Mouse (Mus musculus) forebrain, embryonic 10.5 days (tissue): Measurements from ENCODE around the gene 4930432K21Rik. TPM values are rescaled to one million over a fixed set of nuclear protein-coding genes. Genes with fewer than 3 reads are reported as not detected.

Source experiments
- DNase-seq: peaks from one replicate; pipeline ENCODE4 v3.0.0-alpha.2; 2017; ENCODE audit warnings: low spot score; ENCODE audit errors: extremely low spot score
- H3K27ac ChIP-seq: fragments of 300-500 bp; sonication (generic); 2 replicates; pipeline ENCODE4 v1.5.1; 2016; ENCODE audit warnings: mild to moderate bottlenecking
- H3K27me3 ChIP-seq: fragments of 300-500 bp; sonication (generic); 2 replicates; pipeline ENCODE4 v1.6.1; 2016; ENCODE audit warnings: mild to moderate bottlenecking; ENCODE audit not compliant: poor library complexity, severe bottlenecking
- H3K36me3 ChIP-seq: fragments of 300-500 bp; sonication (generic); replicated peaks from 2 replicates; pipeline ENCODE4 v1.6.1; 2016; ENCODE audit warnings: mild to moderate bottlenecking, moderate library complexity
- H3K4me1 ChIP-seq: fragments of 300-500 bp; sonication (generic); 2 replicates; pipeline ENCODE4 v1.6.1; 2016
- H3K4me3 ChIP-seq: fragments of 300-500 bp; sonication (generic); 2 replicates; pipeline ENCODE4 v1.5.1; 2016; ENCODE audit warnings: mild to moderate bottlenecking, moderate library complexity
- H3K9me3 ChIP-seq: fragments of 300-500 bp; sonication (generic); 2 replicates; pipeline ENCODE4 v1.6.1; 2016; ENCODE audit warnings: mild to moderate bottlenecking, moderate library complexity
- WGBS: fragments of 180-500 bp; shearing (Covaris S2); methylation state at CpG from one replicate; pipeline ENCODE4 v1.1.7; 2016; 5-methylcytosine and 5-hydroxymethylcytosine counted together
- microRNA counts: library from miRNA; unstranded; fragments of <30 nt; microRNA quantifications from one replicate; lab custom pipeline; 2017
- microRNA-seq: library from miRNA; unstranded; fragments of <30 nt; microRNA quantifications from one replicate; pipeline ENCODE4, GENCODE M21; 2017
- polyA plus RNA-seq: library from polyadenylated mRNA; unstranded; fragments of >200 nt; fragmentation: Nextera tagmentation; extraction: Ambion mirVana; gene quantifications from 2 replicates; pipeline ENCODE4 v1.2.1, GENCODE M21; 2016

4930432K21Rik gene
- polyA plus RNA-seq, 1 experiment from 2014 or later: 1.9 TPM

- Histone ChIP-seq H3K9me3 (no peaks in the 10 kb centered on the region), H3K36me3 (peaks cover 64% of the 10 kb centered on the region), H3K4me3 (no peak overlapping the region), H3K27ac (peak overlapping the region; percentile 67), H3K4me1 (peaks cover 35% of the 10 kb centered on the region), H3K27me3 (no peaks in the 10 kb centered on the region)
- DNase-seq: no peak
- WGBS: 43% methylated on average over 17 of the region's 17 CpGs
These were observed 60.9 kb downstream of the 4930432K21Rik start for GRCm38 (mm10) chr8:84208381-84209380.

GRCm38 (mm10) chr8:84210167-84210791 is 62.5 kb downstream of the 4930432K21Rik start:
- Histone ChIP-seq H3K27ac (no peak overlapping the region; the same call in 1 of the 2 replicates), H3K36me3 (peaks cover 75% of the 10 kb centered on the region), H3K4me1 (peaks cover 28% of the 10 kb centered on the region), H3K27me3 (no peaks in the 10 kb centered on the region), H3K4me3 (peak overlapping the region; percentile 23; the same call in 1 of the 2 replicates), H3K9me3 (no peaks in the 10 kb centered on the region)
- 54% methylated on average over 34 of the region's 34 CpGs for WGBS
- DNase-seq: peak; percentile 81

- no peak for DNase-seq
- Histone ChIP-seq H3K27ac (no peak overlapping the region), H3K4me1 (peaks cover 28% of the 10 kb centered on the region), H3K4me3 (no peak overlapping the region), H3K9me3 (no peaks in the 10 kb centered on the region), H3K27me3 (no peaks in the 10 kb centered on the region), H3K36me3 (peaks cover 82% of the 10 kb centered on the region)
- WGBS: 93% methylated on average over 3 of the region's 3 CpGs
These were observed 63.4 kb downstream of the 4930432K21Rik start for GRCm38 (mm10) chr8:84211202-84211601.

- Histone ChIP-seq H3K4me1 (peaks cover 28% of the 10 kb centered on the region), H3K4me3 (no peak overlapping the region), H3K27me3 (no peaks in the 10 kb centered on the region), H3K36me3 (peaks cover 84% of the 10 kb centered on the region), H3K9me3 (no peaks in the 10 kb centered on the region), H3K27ac (no peak overlapping the region)
- DNase-seq: no peak
- WGBS: 94% methylated on average over 31 of the region's 31 CpGs
These were observed 64.2 kb downstream of the 4930432K21Rik start for GRCm38 (mm10) chr8:84211881-84212563.

GRCm38 (mm10) chr8:84213277-84213676 is 65.5 kb downstream of the 4930432K21Rik start:
- Histone ChIP-seq H3K9me3 (no peaks in the 10 kb centered on the region), H3K27me3 (no peaks in the 10 kb centered on the region), H3K36me3 (peaks cover 96% of the 10 kb centered on the region), H3K4me1 (peaks cover 20% of the 10 kb centered on the region), H3K27ac (no peak overlapping the region), H3K4me3 (no peak overlapping the region)
- 89% methylated on average over 4 of the region's 4 CpGs for WGBS
- no peak for DNase-seq

GRCm38 (mm10) chr8:84217206-84217605 is 69.4 kb downstream of the 4930432K21Rik start:
- Histone ChIP-seq H3K4me1 (no peaks in the 10 kb centered on the region), H3K27me3 (no peaks in the 10 kb centered on the region), H3K36me3 (peaks cover 100% of the 10 kb centered on the region), H3K9me3 (no peaks in the 10 kb centered on the region), H3K4me3 (no peak overlapping the region), H3K27ac (no peak overlapping the region)
- 93% methylated on average over 11 of the region's 11 CpGs for WGBS
- DNase-seq: no peak

- DNase-seq: no peak
- no peak overlapping the region for H3K27ac ChIP-seq
- 94% methylated on average over 5 of the region's 5 CpGs for WGBS
- no peak overlapping the region for H3K4me3 ChIP-seq
- H3K36me3 ChIP-seq: peaks cover 100% of the 10 kb centered on the region
- no peaks in the 10 kb centered on the region for H3K9me3 ChIP-seq
- no peaks in the 10 kb centered on the region for H3K4me1 ChIP-seq
- no peaks in the 10 kb centered on the region for H3K27me3 ChIP-seq
These were observed 70.3 kb downstream of the 4930432K21Rik start for GRCm38 (mm10) chr8:84218143-84218542.

GRCm38 (mm10) chr8:84220105-84220504 is 72.3 kb downstream of the 4930432K21Rik start:
- H3K9me3 ChIP-seq: no peaks in the 10 kb centered on the region
- H3K27ac ChIP-seq: no peak overlapping the region
- peaks cover 100% of the 10 kb centered on the region for H3K36me3 ChIP-seq
- H3K27me3 ChIP-seq: no peaks in the 10 kb centered on the region
- no peak overlapping the region for H3K4me3 ChIP-seq
- DNase-seq: no peak
- H3K4me1 ChIP-seq: no peaks in the 10 kb centered on the region
- 90% methylated on average over 7 of the region's 7 CpGs for WGBS

MicroRNAs within 50 kb of the gene (microRNA counts, 519-probe panel; counts per million panel counts)
- 341 counts per million, percentile 65 among the panel's probes with 10 or more counts for microRNA mmu-miR-181c (lab: Ali Mortazavi, UCI)
- microRNA mmu-miR-23a (lab: Ali Mortazavi, UCI): 4,849 counts per million, percentile 83 among the panel's probes with 10 or more counts
- 6,081 counts per million, percentile 92 among the panel's probes with 10 or more counts for microRNA mmu-miR-27a (lab: Ali Mortazavi, UCI)

Small RNA genes within 50 kb of the gene (microRNA-seq; reads per million reads assigned to microRNA genes)
- gene Gm25110: not detected
- gene Mir181c: 6,031 reads per million, percentile 90 among the genes with 10 or more reads in this experiment
- gene Mir181d: 5,844 reads per million, percentile 90 among the genes with 10 or more reads in this experiment
- gene Mir23a: 3,484 reads per million, percentile 87 among the genes with 10 or more reads in this experiment
- not detected for gene Mir24-2
- gene Mir27a: 123 reads per million, percentile 50 among the genes with 10 or more reads in this experiment
- not detected for gene Mir3074-2

Other genes with a start within 250 kb of the 4930432K21Rik start
- gene Adgrl1, start 247.9 kb upstream of the 4930432K21Rik start, polyA plus RNA-seq: 11.1 and 12.5 TPM in 2 replicates
- 0.94 and 1.2 TPM in 2 replicates for gene Gm10644, start 192.8 kb upstream of the 4930432K21Rik start, polyA plus RNA-seq
- gene Asf1b, start 192.5 kb upstream of the 4930432K21Rik start, polyA plus RNA-seq: 112 and 114 TPM in 2 replicates
- gene Prkaca, start 175.0 kb upstream of the 4930432K21Rik start, polyA plus RNA-seq: 148 and 158 TPM in 2 replicates
- 10.2 and 10.3 TPM in 2 replicates for gene Samd1, start 150.4 kb upstream of the 4930432K21Rik start, polyA plus RNA-seq
- 0.49 and 0.63 TPM in 2 replicates for gene 1700067K01Rik, start 146.5 kb upstream of the 4930432K21Rik start, polyA plus RNA-seq
- gene 2210011C24Rik, start 135.9 kb upstream of the 4930432K21Rik start, polyA plus RNA-seq: 0.42 and 0.79 TPM in 2 replicates
- gene Palm3, start 126.6 kb upstream of the 4930432K21Rik start, polyA plus RNA-seq: 7.8 and 8.2 TPM in 2 replicates
- 0.12 and 0.30 TPM in 2 replicates for gene Il27ra, start 105.4 kb upstream of the 4930432K21Rik start, polyA plus RNA-seq
- not detected in 2 replicates for gene Rln3, start 103.0 kb upstream of the 4930432K21Rik start, polyA plus RNA-seq
- gene Gm10643, start 82.9 kb upstream of the 4930432K21Rik start, polyA plus RNA-seq: 1.0 and 1.5 TPM in 2 replicates
- gene Rfx1, start 81.2 kb upstream of the 4930432K21Rik start, polyA plus RNA-seq: 8.4 and 8.5 TPM in 2 replicates
- 17.0 and 18.5 TPM in 2 replicates for gene Dcaf15, start 43.3 kb upstream of the 4930432K21Rik start, polyA plus RNA-seq
- gene Podnl1, start 22.0 kb upstream of the 4930432K21Rik start, polyA plus RNA-seq: 0.14 and 0.17 TPM in 2 replicates
- gene Cc2d1a, start 89 bp upstream of the 4930432K21Rik start, polyA plus RNA-seq: 17.3 and 20.8 TPM in 2 replicates
- gene Nanos3, start 37.2 kb downstream of the 4930432K21Rik start, polyA plus RNA-seq: 2.6 and 3.7 TPM in 2 replicates
- 28.6 and 31.4 TPM in 2 replicates for gene Zswim4, start 89.0 kb downstream of the 4930432K21Rik start, polyA plus RNA-seq
- gene D8Ertd738e, start 101.7 kb downstream of the 4930432K21Rik start, polyA plus RNA-seq: 386 and 390 TPM in 2 replicates
- 65.2 and 71.3 TPM in 2 replicates for gene Mri1, start 109.3 kb downstream of the 4930432K21Rik start, polyA plus RNA-seq
- 21.6 and 23.5 TPM in 2 replicates for gene Ccdc130, start 122.4 kb downstream of the 4930432K21Rik start, polyA plus RNA-seq
- gene Cacna1a, start 240.4 kb downstream of the 4930432K21Rik start, polyA plus RNA-seq: 6.0 and 7.4 TPM in 2 replicates